Mouse (Mus musculus) kidney, adult 2 months (tissue): ENCODE measurements at regions not wholly inside any gene's neighbourhood (a gene's known extent, or its start where the extent isn't known, plus 50 kb on each side); places are given as distances from the start of the nearest gene placed in this dataset.

Source experiments
- DNase-seq: peaks from one replicate; pipeline ENCODE4 v3.0.0; 2021
- H3K27ac ChIP-seq: fragments of 200-500 bp; 2 replicates; pipeline ENCODE4 v1.5.1; 2012; ENCODE audit warnings: low read depth, low read length, control low read depth, inconsistent platforms; ENCODE audit not compliant: insufficient read depth
- H3K27me3 ChIP-seq: fragments of 200-500 bp; replicated peaks from 2 replicates; pipeline ENCODE4 v1.6.1; 2012; ENCODE audit warnings: mild to moderate bottlenecking, moderate library complexity, low read length, inconsistent platforms; ENCODE audit not compliant: control insufficient read depth, insufficient read depth
- H3K36me3 ChIP-seq: fragments of 200-500 bp; 2 replicates; pipeline ENCODE4 v1.6.1; 2012; ENCODE audit warnings: mild to moderate bottlenecking, moderate library complexity, low read length, inconsistent platforms; ENCODE audit not compliant: control insufficient read depth, insufficient read depth
- H3K4me1 ChIP-seq: fragments of 200-500 bp; 2 replicates; pipeline ENCODE4 v1.6.1; 2011; ENCODE audit warnings: low read length; ENCODE audit not compliant: control insufficient read depth, insufficient read depth
- H3K4me3 ChIP-seq: fragments of 200-500 bp; 2 replicates; pipeline ENCODE4 v1.5.1; 2011; ENCODE audit warnings: mild to moderate bottlenecking, low read depth, low read length, control low read depth; ENCODE audit not compliant: insufficient read depth
- CTCF ChIP-seq: fragments of 200-500 bp; conservative IDR thresholded peaks from 2 replicates; pipeline ENCODE4 v1.5.1; 2011; ENCODE audit warnings: low read depth, mild to moderate bottlenecking, control low read depth, low read length, moderate library complexity, mixed read lengths; ENCODE audit not compliant: insufficient read depth, insufficient read length
- POLR2A ChIP-seq: fragments of 200-500 bp; IDR thresholded peaks from one replicate; pipeline ENCODE4 v1.6.1; 2011; ENCODE audit warnings: low read depth, low read length, control low read depth
- WGBS: fragments of 180-500 bp; shearing (Covaris S2); methylation state at CpG from one replicate; pipeline ENCODE4 v1.1.7; 2018; 5-methylcytosine and 5-hydroxymethylcytosine counted together

- H3K27me3 ChIP-seq, result 0 out of 2 replicates have a peak, but pooled peaks cover 1% of the 10 kb centered on the region
- TF ChIP-seq POLR2A, result no peak
- no peak for TF ChIP-seq CTCF
- DNase-seq, result no peak
- WGBS, result 87% methylated on average over 1 of the region's 1 CpGs
- no peaks in the 10 kb centered on the region for H3K36me3 ChIP-seq
- H3K4me1 ChIP-seq, result no peaks in the 10 kb centered on the region
- no peak overlapping the region for H3K4me3 ChIP-seq
- H3K27ac ChIP-seq, result no peak overlapping the region
Measured at GRCm38 (mm10) chr10:22919869-22920268, 99.9 kb upstream of the Tcf21 start.

- Histone ChIP-seq H3K27me3 (0 out of 2 replicates have a peak, but pooled peaks cover 1% of the 10 kb centered on the region), H3K27ac (no peak overlapping the region), H3K36me3 (no peaks in the 10 kb centered on the region), H3K4me1 (no peaks in the 10 kb centered on the region), H3K4me3 (no peak overlapping the region)
- 100% methylated on average over 1 of the region's 1 CpGs for WGBS
- DNase-seq, result no peak
- no peak for TF ChIP-seq POLR2A
- TF ChIP-seq CTCF, result no peak
Measured at GRCm38 (mm10) chr10:22917797-22918196, 97.8 kb upstream of the Tcf21 start.

GRCm38 (mm10) chr10:22915785-22916514 is 96.0 kb upstream of the Tcf21 start:
- Histone ChIP-seq H3K27me3 (no peaks in the 10 kb centered on the region), H3K36me3 (no peaks in the 10 kb centered on the region), H3K4me3 (no peak overlapping the region), H3K4me1 (no peaks in the 10 kb centered on the region), H3K27ac (peak overlapping the region; percentile 38)
- TF ChIP-seq CTCF (no peak), POLR2A (no peak)
- peak; percentile 40 for DNase-seq
- 54% methylated on average over 6 of the region's 6 CpGs for WGBS

- no peaks in the 10 kb centered on the region for H3K27me3 ChIP-seq
- peak; percentile 26 for DNase-seq
- no peak overlapping the region; the same call in 1 of the 2 replicates for H3K27ac ChIP-seq
Measured at GRCm38 (mm10) chr10:22913112-22913511, 93.1 kb upstream of the Tcf21 start.

GRCm38 (mm10) chr10:22908640-22909039 is 88.7 kb upstream of the Tcf21 start:
- no peak for DNase-seq
- TF ChIP-seq CTCF (no peak), POLR2A (no peak)
- 70% methylated on average over 6 of the region's 6 CpGs for WGBS
- Histone ChIP-seq H3K4me1 (no peaks in the 10 kb centered on the region), H3K27ac (no peak overlapping the region), H3K27me3 (no peaks in the 10 kb centered on the region), H3K36me3 (no peaks in the 10 kb centered on the region), H3K4me3 (no peak overlapping the region)

More at GRCm38 (mm10) chr10:22913112-22913511, 93.1 kb upstream of the Tcf21 start:
- TF ChIP-seq POLR2A (no peak), CTCF (no peak)
- Histone ChIP-seq H3K36me3 (no peaks in the 10 kb centered on the region), H3K4me1 (no peaks in the 10 kb centered on the region), H3K4me3 (no peak overlapping the region)
- 69% methylated on average over 1 of the region's 1 CpGs for WGBS

GRCm38 (mm10) chr10:22905281-22905680 is 85.3 kb upstream of the Tcf21 start:
- H3K4me3 ChIP-seq, result no peak overlapping the region
- 65% methylated on average over 2 of the region's 2 CpGs for WGBS
- H3K27ac ChIP-seq, result no peak overlapping the region

GRCm38 (mm10) chr10:22893442-22893985 is 73.5 kb upstream of the Tcf21 start:
- no peak overlapping the region for H3K4me3 ChIP-seq
- no peaks in the 10 kb centered on the region for H3K27me3 ChIP-seq
- no peaks in the 10 kb centered on the region for H3K4me1 ChIP-seq
- 54% methylated on average over 10 of the region's 10 CpGs for WGBS
- DNase-seq, result peak; percentile 4
- H3K36me3 ChIP-seq, result no peaks in the 10 kb centered on the region
- TF ChIP-seq CTCF (no peak), POLR2A (no peak)
- H3K27ac ChIP-seq, result no peak overlapping the region

More at GRCm38 (mm10) chr10:22905281-22905680, 85.3 kb upstream of the Tcf21 start:
- H3K4me1 ChIP-seq, result no peaks in the 10 kb centered on the region
- no peak for DNase-seq
- H3K27me3 ChIP-seq, result no peaks in the 10 kb centered on the region
- TF ChIP-seq CTCF (no peak), POLR2A (no peak)
- H3K36me3 ChIP-seq, result no peaks in the 10 kb centered on the region
